Mouse (Mus musculus): ENCODE results near the gene Casp14.

Gene Casp14

DNA sequence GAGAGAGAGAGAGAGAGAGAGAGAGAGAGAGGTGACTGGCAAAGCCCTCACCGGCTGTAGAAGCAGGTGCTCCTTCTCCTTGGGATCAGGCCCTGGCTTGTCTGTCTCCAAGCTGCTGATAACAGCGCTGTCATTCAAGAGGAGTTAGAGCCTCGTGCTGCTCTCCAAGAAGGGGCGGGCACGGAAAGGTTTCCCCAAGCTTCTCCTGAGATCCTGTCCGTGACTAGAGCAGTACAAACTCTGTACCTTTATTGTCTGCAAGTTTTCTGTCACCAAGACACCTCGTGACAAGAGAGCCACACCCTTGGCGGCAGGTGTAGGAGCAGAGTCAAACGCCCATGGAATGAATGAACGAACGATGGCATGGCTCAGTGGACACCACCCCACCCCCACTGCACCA is at the start of gene Casp14:
Gene Casp14 (minus strand): TSS at position 239 of the 400 bp plus-strand sequence.
- in situ Hi-C loops (cut with MboI; ENCODE audit: low sequenced_read_pairs), result no loop called here

- in situ Hi-C loops (cut with MboI; ENCODE audit: low sequenced_read_pairs), result loop anchor here (25.0 kb wide), 1 partner anchor 347 kb away; no protein-coding TSS in a partner anchor
Observed at GRCm38 (mm10) chr10:78765570-78765969, 47.5 kb upstream of the Casp14 start.

DNA sequence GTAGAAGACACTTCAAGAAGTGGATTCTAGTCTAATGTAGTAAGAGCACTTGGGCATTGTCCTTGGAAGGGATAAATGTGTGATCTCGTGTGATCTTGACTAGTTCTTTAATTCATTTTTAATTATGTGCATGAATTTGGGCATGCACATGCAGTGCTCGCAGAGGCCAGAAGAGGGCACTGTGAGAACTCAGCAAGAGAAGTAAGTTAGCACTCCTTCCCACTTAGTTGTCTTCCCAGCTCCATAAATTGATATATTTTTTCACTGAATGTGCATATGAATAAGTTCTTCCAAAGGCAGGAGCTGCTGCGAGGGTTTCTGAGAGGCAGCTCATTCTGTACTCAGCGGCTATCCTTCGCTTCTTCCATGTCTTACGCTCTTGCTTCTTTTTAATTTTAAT is 37.9 kb upstream of the Casp14 start:
- in situ Hi-C loops (cut with MboI; ENCODE audit: low sequenced_read_pairs), result loop anchor here (25.0 kb wide), 1 partner anchor 356 kb away; no protein-coding TSS in a partner anchor

GRCm38 (mm10) chr10:78752452-78753191 is 34.5 kb upstream of the Casp14 start, which contains the start of gene Ccdc105:
Gene Ccdc105, minus strand, starts transcription at chr10:78753065.
- in situ Hi-C loops (cut with MboI; ENCODE audit: low sequenced_read_pairs), result loop anchor here (25.0 kb wide), 1 partner anchor 360 kb away; no protein-coding TSS in a partner anchor

- in situ Hi-C loops (cut with MboI; ENCODE audit: low sequenced_read_pairs), result no loop called here
Observed at GRCm38 (mm10) chr10:78748946-78749345, 30.9 kb upstream of the Casp14 start.

- in situ Hi-C loops (cut with MboI; ENCODE audit: low sequenced_read_pairs), result no loop called here
Observed at GRCm38 (mm10) chr10:78748161-78748560, 30.1 kb upstream of the Casp14 start.

- in situ Hi-C loops (cut with MboI; ENCODE audit: low sequenced_read_pairs), result no loop called here
Observed at GRCm38 (mm10) chr10:78747035-78747721, 29.1 kb upstream of the Casp14 start.

- in situ Hi-C loops (cut with MboI; ENCODE audit: low sequenced_read_pairs), result no loop called here
Observed at GRCm38 (mm10) chr10:78745453-78746232, 27.5 kb upstream of the Casp14 start.

GRCm38 (mm10) chr10:78743721-78744120 is 25.6 kb upstream of the Casp14 start:
- in situ Hi-C loops (cut with MboI; ENCODE audit: low sequenced_read_pairs), result no loop called here

DNA sequence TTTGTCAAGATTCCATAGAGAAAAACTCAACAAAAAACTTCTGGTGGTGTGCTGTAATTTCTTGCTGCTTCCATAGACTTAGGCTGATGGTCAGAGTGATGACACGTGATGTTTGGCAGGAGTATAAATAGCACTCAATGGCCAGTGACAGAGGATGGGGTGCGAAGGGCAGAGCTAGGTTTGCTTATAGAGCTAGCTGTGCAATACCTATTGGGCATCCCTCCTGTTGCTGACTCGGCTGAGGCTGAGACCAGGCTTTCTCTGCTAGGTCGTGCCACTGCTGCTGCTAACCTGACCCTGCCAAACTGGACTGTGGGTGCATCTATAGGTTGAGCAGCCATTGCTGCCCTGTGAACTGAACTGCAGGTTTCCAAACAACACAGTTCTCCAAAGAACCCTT is 21.7 kb upstream of the Casp14 start:
- in situ Hi-C loops (cut with MboI; ENCODE audit: low sequenced_read_pairs), result no loop called here

DNA sequence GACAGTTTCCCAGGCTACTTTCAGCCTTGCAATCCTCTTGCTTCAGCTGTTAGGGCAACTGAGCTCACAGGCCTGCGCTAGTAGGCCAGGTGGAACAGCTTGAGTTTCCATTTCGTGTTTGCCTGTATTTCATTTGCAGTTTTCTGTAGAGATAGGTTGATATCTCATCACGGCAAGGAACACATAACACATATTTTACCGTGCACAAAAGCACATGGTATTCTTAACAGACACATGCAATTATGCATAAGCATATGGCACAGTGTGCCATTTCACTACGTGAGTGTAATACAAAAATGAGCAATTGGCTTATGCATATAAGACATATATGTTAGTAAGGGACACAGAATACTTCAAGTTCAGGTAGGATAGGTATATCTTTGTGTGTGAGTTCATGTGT is 9.8 kb upstream of the Casp14 start:
- in situ Hi-C loops (cut with MboI; ENCODE audit: low sequenced_read_pairs), result no loop called here

GRCm38 (mm10) chr10:78727035-78727434 is 8.9 kb upstream of the Casp14 start:
- in situ Hi-C loops (cut with MboI; ENCODE audit: low sequenced_read_pairs), result no loop called here

GRCm38 (mm10) chr10:78723416-78723815 is 5.3 kb upstream of the Casp14 start:
- in situ Hi-C loops (cut with MboI; ENCODE audit: low sequenced_read_pairs), result no loop called here

- in situ Hi-C loops (cut with MboI; ENCODE audit: low sequenced_read_pairs), result no loop called here
Observed at GRCm38 (mm10) chr10:78722654-78723053, 4.6 kb upstream of the Casp14 start.

- in situ Hi-C loops (cut with MboI; ENCODE audit: low sequenced_read_pairs), result no loop called here
Observed at GRCm38 (mm10) chr10:78722036-78722435, 3.9 kb upstream of the Casp14 start.

DNA sequence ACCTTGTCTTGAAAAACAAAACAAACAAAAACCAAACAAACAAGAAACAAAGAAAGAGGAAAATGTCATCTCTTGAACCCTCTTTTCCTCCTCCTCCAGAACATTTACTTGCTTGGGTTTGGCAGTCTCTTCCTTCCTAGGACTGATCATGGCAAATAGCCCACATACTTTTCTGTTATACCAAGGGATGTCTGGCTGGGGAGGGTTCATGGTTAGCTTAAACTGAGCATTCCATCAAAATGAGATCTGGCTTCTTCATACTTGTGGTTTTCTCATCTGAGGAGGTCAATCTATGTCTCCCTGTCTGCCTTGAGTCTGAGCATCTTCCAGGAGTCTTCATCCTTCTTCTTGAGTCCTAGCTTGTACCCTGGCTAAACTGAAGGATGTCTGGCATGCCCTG is 1.9 kb downstream of the Casp14 start:
- in situ Hi-C loops (cut with MboI; ENCODE audit: low sequenced_read_pairs), result no loop called here

DNA sequence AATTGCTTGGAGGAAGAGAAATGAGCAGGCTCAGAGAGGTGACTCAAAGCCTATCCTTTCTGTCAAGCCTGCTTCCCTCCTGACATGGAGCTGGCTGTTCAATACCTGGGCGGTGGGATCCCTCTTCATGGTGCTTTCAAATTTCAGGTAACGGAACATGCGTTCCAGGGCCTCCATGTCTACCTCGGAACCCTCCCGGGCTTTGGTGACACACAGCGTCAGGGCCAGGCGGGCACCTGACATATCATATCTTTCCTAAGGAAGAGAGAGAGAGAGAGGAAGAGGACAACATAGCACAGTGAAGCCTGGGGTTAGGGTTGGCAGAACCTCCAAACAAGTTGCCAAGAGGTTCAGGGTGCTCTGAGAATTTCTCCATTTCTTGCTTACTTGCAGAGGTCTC is 2.9 kb downstream of the Casp14 start:
- in situ Hi-C loops (cut with MboI; ENCODE audit: low sequenced_read_pairs), result no loop called here

DNA sequence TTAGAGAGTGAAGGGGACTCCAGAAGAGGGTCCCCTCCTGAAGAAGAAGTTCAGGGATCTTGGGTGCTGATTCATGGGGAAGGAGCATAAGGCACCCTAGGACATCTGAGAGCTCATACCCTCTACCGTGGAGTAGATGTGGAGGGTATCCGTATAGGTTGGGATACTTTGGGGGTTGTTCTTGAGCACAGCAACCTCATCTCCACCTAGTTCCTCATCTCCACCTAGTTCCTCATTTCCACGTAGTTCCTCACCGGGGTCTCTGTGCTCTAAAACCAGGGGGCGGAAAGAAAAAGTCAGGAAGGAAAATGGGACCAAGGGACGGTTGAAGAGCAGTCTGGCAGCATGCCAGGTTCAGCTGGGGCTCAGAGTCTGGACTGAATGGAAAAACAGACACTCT is 4.0 kb downstream of the Casp14 start:
- in situ Hi-C loops (cut with MboI; ENCODE audit: low sequenced_read_pairs), result no loop called here

- in situ Hi-C loops (cut with MboI; ENCODE audit: low sequenced_read_pairs), result no loop called here
Observed at GRCm38 (mm10) chr10:78710706-78711105, 7.4 kb downstream of the Casp14 start.

DNA sequence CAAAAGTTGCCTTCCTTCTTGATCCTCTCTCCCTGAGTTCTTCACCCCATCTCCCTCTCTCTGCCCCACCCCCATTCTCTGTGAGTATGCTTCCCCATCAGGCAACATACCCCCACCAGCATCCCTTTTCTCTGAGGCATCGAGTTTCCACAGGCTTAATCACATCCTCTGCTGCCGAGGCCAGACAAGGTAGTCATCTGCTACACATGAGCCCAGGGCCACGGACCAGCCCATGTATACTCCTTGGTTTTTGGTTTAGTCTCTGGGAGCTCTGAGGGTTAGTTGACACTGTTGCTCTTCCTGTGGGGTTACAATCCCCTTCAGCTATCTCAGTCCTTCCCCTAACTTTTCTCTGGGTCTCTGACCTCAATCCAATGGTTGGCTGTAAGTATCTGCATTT is 17.2 kb downstream of the Casp14 start:
- in situ Hi-C loops (cut with MboI; ENCODE audit: low sequenced_read_pairs), result no loop called here

DNA sequence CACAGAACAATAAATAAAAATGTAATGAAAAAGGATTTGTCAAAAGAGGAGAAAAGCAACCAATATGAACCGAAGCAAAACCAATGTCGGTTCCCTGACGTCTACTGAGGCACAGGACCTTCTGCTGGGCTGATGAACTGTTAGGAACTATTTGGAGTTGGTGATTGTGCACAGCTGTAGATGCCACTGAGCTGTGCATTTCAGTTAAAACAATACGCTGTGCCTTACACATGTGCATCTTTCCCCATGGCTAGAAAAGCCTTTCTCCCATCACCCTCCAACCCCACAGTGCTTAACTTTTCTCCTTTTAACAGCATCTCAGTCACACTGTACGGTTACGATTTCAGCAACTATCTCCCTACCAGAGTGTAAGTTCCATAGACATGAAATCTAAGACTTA is 28.1 kb downstream of the Casp14 start:
- in situ Hi-C loops (cut with MboI; ENCODE audit: low sequenced_read_pairs), result no loop called here
